Mouse (Mus musculus): Measurements from ENCODE around the gene Tiparp.

Gene Tiparp

DNA sequence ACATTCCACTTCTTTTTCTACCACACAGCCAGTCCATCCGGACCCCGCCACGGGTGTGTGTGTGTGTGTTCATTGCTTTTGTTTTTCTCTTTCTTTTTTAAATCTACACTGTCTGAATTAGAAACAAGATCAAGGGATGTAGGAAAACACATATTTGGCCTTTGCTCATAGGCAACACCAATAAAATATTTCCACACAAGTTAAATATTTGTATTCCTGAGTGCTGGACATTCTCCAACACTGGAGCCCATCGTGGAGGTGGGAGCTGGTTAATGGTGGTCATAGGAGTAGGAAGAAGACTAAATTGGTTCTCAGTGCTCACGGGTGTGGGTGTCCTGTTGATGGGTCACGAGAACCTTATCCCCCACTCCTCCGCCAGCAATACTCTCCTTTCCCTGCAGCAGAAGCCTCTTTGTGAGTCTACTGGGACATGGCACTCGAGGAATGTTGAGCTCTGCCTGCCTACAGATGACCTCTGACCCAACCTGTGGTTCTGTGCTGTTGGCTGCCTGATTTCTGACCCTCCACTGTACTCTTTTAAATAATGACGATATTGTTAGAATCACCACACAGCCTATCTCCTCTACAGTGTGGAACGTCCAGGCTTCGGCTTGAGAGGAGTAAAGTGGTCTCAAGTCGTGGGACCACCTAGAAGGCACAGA lies 51.2 kb downstream of the Tiparp start:
- no peak for DNase-seq (ENCODE audit: low spot score in 2 of 2)

DNA sequence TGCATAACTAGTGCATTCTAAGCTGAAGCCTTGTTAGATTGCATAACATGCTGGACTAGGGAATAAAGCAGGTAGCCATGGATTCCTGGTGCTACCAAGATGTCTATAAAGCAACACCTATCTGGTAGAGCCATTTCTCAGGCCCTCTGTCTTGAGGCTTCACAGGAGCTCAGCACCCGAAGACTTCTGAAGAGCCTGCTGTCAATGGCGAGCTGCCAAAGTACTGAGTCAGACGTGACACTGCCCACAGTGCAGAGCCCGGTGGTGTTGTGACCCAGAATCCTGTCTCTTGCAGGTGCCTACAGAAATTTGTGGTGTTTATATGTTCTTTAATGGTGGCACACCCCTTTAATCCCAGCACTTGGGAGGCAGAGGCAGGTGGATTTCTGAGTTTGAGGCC lies 53.4 kb downstream of the Tiparp start:
- no peak for DNase-seq (ENCODE audit: low spot score in 2 of 2)

DNA sequence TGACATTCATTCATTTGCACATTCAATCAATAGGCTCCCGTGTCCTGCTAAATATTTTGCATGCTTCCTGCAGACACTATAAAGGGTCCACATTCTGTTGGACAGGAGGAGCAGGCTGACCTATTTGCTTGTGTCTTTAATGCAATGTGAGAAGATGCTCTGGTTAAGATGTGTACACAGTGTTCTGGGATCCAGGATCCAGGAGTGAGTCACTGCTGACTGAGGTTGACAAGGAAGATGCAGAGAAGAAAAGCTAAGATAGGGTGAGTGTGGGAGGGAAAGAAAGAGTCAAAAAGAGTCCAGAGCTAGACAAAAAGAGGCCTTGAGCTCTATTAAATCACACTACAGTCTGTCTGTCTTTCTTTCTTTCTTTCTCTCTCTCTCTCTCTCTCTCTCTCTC lies 56.1 kb downstream of the Tiparp start:
- DNase-seq (ENCODE audit: low spot score in 2 of 2), result no peak

- DNase-seq (ENCODE audit: low spot score in 2 of 2), result no peak
Measured at GRCm38 (mm10) chr3:65585291-65585690, 57.1 kb downstream of the Tiparp start.

DNA sequence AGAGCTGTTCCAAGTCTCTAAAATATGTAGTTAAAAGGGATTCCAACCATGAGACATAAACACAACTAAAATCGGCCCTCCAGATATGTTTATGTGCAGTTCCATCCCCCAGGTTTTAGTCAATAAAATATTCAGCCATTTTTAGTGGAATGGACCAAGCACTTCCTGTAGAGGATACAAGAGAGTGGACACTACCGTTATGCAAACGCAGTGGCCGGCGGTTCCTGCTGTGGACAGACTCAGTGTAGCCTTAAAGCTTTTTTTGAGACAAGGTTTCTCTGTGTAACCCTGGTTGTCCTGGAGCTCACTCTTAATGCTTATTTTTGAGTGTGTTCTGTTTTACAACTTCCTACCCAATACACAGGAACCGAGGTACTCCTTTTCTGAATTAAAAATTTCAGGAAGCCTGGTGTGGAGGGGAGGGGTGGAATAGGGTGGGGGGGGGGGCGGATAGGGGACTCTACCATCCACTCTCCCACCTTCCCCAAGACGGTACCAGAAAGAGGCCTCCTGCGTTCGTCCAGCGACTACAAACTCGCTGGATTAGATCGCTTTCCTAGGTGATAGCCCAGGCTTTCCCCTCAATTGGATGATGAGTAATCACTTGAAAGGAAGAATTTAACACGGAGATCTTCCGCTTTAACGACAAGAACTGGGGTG lies 57.7 kb downstream of the Tiparp start:
- no peak for DNase-seq (ENCODE audit: low spot score in 2 of 2)

GRCm38 (mm10) chr3:65586483-65586905 lies 58.3 kb downstream of the Tiparp start:
- peak; percentile 31 to 34 for DNase-seq (ENCODE audit: low spot score in 2 of 2)

DNA sequence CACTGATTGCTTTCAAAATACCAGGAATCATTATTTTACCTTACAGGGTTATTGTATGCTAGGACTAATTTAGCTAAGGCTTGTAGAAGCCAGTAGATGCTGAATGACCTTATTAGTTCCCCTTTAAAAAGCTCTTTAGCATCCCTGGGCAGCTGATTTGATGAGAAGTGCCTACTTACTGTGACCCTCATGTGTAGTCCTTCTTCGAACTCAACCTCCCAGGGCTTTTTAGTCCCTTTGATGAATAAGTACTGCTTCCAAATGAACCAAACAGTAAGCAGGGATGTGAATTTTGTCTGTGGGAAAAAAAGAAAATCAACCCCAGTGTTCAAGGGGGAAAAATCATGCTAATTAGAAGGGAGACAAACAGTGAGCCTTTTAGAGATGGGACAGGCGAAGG lies 58.8 kb downstream of the Tiparp start:
- no peak for DNase-seq (ENCODE audit: low spot score in 2 of 2)

DNA sequence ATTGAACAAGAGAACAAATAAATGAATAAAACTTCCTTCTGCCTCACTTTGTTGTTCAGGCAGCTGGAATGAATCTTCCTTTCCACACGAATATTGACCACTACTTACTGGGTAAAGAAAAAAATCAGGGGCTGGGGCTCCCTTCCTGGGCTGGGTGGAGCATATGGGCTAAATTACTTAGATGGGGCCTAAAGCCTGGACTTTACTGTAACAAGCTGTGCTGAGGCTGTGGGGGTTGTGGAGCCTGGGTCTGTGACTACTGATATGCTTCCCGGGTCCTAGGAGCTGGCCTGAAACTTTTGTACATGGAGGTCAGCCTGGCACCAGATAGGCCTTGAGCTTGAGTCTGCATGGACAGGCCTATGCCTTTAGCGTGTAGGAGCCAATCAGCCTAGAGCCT lies 60.2 kb downstream of the Tiparp start:
- no peak for DNase-seq (ENCODE audit: low spot score in 2 of 2)

DNA sequence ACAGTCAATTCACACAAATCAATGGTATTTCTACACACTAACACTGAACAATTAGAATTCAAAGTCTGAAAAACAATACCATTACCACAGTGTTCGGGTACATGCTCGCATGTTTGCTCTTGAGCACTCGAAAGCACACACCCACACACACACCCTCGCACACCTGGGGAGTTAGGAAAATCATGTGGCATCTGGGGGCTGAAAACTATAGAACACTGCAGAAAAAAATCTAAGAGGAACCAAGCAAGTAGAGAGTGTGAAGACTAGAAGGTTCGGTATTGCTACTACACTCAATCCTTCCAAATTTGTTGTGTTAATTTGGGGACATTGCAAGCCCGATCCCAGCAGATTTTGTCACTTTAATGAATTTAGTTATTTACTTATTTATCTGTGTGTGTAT lies 64.6 kb downstream of the Tiparp start:
- DNase-seq (ENCODE audit: low spot score in 2 of 2), result no peak

GRCm38 (mm10) chr3:65594493-65594892 lies 66.3 kb downstream of the Tiparp start:
- no peak for DNase-seq (ENCODE audit: low spot score in 2 of 2)

DNA sequence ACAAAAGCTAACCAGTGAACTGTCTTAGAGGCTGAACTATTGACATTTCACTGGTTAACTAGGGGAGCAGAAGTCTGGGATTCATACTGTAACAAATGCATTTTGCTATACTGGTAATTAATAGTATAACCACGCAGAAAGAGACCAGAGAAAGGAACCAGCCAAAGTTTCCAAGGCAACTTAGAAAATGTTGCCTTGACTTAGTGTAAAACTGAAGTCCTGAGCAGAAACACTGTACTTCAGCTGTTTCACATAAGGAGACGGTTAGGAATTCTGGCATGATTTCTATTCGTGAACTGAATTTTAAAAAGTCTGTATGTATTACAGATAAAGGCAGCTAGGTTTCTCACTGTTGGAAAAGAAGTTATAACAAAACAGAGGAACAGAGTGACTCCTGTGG lies 67.0 kb downstream of the Tiparp start:
- DNase-seq (ENCODE audit: low spot score in 2 of 2), result no peak

- no peak for DNase-seq (ENCODE audit: low spot score in 2 of 2)
Measured at GRCm38 (mm10) chr3:65598071-65598830, 70.0 kb downstream of the Tiparp start.

DNA sequence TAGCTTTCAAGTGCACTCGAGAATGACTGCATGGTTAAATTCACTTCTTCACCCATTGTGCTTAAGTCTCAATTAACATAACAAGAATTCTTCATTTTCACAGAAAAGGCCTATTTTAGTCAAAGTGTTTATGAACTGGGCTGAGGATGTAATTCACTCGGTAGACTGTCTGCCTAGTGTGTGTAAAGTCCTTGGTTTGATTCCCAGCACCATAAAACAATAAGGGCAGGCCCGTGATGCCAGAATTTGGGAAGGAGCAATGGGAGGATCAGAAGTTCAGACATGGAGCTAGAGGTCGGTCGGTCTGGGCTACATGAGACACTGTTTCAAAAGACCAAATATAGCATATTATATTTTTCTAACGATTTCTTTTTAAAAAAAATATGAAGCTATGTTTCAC lies 70.9 kb downstream of the Tiparp start:
- DNase-seq (ENCODE audit: low spot score in 2 of 2), result no peak

DNA sequence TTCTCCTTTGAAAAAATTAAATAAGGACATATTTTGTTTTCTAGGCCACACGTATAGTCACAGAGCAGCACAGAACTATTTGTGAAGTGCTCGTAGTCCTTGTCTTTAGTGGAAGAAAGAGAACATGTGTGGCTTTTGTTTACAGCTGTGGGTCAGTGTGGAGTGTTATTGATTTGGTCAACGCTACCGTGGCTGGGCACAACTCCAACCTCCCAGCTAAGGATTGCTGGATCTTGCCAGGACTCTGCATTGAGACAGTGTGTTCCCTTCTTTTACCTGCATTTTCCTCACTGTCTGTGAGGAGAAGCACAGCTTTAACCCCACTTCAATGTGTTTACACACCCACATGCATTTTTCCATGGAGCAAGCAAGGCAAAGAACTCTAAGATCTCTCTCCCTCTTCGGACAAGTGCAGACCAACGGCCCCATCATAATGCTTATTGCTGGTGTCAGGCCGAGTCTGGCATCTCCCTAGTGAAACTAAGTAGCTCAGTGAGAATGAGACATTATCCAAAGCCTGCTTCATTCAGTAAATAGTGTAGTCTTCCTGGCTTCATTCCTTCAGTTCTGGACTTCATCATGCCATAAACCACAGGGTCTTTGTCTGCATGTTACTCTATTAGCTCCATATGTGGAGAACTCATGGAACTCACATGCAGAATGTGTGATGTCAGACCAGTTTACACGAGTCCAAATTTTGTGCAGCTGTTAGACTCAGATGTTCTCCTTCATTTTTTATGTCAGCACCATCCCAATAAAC lies 73.3 kb downstream of the Tiparp start:
- DNase-seq (ENCODE audit: low spot score in 2 of 2), result no peak

GRCm38 (mm10) chr3:65603392-65604055 lies 75.3 kb downstream of the Tiparp start:
- no peak for DNase-seq (ENCODE audit: low spot score in 2 of 2)
